Mouse (Mus musculus): ENCODE measurements around the gene Zmynd8. TPM values are rescaled to one million over a fixed set of nuclear protein-coding genes. Genes with fewer than 3 reads are reported as not detected.
A peak's percentile ranks its signal among the peaks of the same experiment; 100 is the strongest.

The Zmynd8 gene
- polyA plus RNA-seq, 1 experiment: 29.0 TPM

DNA sequence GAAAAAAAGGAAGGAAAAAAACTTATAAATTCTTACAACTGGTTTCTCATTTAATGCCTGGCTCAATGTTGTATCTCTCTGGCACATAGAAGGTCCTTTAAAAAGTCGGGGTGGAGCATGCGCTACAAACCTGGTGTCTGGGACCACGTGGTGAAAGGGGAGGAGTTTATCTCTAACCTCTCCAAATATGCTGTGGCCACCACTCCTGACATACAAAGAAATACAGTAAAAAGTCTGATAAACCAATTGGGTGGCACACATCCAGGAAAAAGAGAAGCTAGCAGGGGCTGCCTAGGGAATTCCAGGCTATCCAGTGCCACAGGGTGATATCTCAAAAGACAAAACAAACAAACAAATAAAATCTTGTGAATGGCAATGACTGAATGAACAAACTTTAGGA lies 1.1 kb upstream of the Zmynd8 start:
- TF ChIP-seq POLR2A (IDR thresholded peaks at IDR 0.05; ENCODE audit: low read depth, low read length) (no peak), CTCF (conservative IDR thresholded peaks at IDR 0.05; ENCODE audit: insufficient read depth, insufficient read length, low read depth, low read length) (no peak)
- H3K4me3 ChIP-seq (ENCODE audit: insufficient read depth, low read depth, low read length): no peak overlapping the region
- WGBS: 31% methylated on average over 3 of the region's 3 CpGs
- no peaks in the 10 kb centered on the region for H3K27me3 ChIP-seq (replicated peaks; ENCODE audit: control insufficient read depth, insufficient read depth, low read length)
- H3K4me1 ChIP-seq (ENCODE audit: control insufficient read depth, insufficient read depth, low read length): peaks cover 6% of the 10 kb centered on the region; the same call in 1 of the 2 replicates
- no peak for DNase-seq
- no peaks in the 10 kb centered on the region for H3K36me3 ChIP-seq (ENCODE audit: control insufficient read depth, insufficient read depth, low read length)
- H3K27ac ChIP-seq (ENCODE audit: insufficient read depth, low read depth, low read length): peak overlapping the region; percentile 33; the same call in 1 of the 2 replicates

DNA sequence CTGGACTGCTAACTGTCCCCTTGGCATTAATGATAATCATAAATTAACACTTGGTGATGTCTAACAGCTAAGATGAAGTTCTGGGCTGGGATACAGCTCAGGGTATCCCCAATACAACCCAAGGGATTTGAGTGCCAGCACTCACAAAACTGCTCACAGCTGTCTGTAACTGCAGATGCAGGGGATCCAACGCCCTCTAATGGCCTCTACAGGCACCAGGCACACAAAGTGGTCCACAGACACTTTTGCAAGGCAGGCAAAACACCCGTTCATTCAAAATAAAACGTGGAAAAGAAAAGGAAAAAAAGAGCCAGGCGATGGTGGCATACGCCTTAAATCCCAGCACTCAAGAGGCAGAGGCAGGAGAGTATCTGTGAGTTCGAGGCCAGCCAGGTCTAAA lies 658 bp upstream of the Zmynd8 start:
- H3K27me3 ChIP-seq (replicated peaks; ENCODE audit: control insufficient read depth, insufficient read depth, low read length): no peaks in the 10 kb centered on the region
- H3K36me3 ChIP-seq (ENCODE audit: control insufficient read depth, insufficient read depth, low read length): no peaks in the 10 kb centered on the region
- H3K4me1 ChIP-seq (ENCODE audit: control insufficient read depth, insufficient read depth, low read length): peaks cover 6% of the 10 kb centered on the region; the same call in 1 of the 2 replicates
- DNase-seq: no peak
- 68% methylated on average over 6 of the region's 6 CpGs for WGBS
- no peak overlapping the region for H3K4me3 ChIP-seq (ENCODE audit: insufficient read depth, low read depth, low read length)
- H3K27ac ChIP-seq (ENCODE audit: insufficient read depth, low read depth, low read length): no peak overlapping the region
- TF ChIP-seq POLR2A (IDR thresholded peaks at IDR 0.05; ENCODE audit: low read depth, low read length): no peak
- 0 out of 2 replicates have a peak, but pooled peaks have one; percentile 13 for TF ChIP-seq CTCF (conservative IDR thresholded peaks at IDR 0.05; ENCODE audit: insufficient read depth, insufficient read length, low read depth, low read length)

DNA sequence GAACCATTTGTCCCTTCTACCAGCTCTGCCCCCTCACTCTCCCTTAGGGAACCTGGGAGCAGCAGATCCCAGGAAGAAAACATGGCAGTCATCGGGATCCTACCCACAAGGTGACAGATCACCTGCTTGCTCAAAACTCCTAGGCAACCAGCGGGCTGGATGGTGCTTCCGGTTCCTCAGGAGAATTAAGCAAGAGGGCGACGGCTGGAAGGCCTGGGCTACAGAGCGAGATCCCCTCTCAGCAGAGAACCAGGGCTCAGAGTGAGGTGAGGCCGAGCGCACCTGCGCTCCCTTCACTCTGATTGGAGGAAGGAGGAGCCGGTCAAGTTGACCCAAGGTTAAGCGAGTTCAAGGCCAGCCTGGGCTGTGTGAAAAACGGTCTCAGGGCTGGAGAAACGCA lies 2.6 kb downstream of the Zmynd8 start:
- TF ChIP-seq CTCF (conservative IDR thresholded peaks at IDR 0.05; ENCODE audit: insufficient read depth, insufficient read length, low read depth, low read length): no peak
- TF ChIP-seq POLR2A (IDR thresholded peaks at IDR 0.05; ENCODE audit: low read depth, low read length): no peak
- no peak for DNase-seq
- no peaks in the 10 kb centered on the region for H3K36me3 ChIP-seq (ENCODE audit: control insufficient read depth, insufficient read depth, low read length)
- H3K4me3 ChIP-seq (ENCODE audit: insufficient read depth, low read depth, low read length): no peak overlapping the region
- no peaks in the 10 kb centered on the region for H3K27me3 ChIP-seq (replicated peaks; ENCODE audit: control insufficient read depth, insufficient read depth, low read length)
- H3K27ac ChIP-seq (ENCODE audit: insufficient read depth, low read depth, low read length): no peak overlapping the region
- WGBS: 86% methylated on average over 13 of the region's 13 CpGs
- peaks cover 6% of the 10 kb centered on the region; the same call in 1 of the 2 replicates for H3K4me1 ChIP-seq (ENCODE audit: control insufficient read depth, insufficient read depth, low read length)

DNA sequence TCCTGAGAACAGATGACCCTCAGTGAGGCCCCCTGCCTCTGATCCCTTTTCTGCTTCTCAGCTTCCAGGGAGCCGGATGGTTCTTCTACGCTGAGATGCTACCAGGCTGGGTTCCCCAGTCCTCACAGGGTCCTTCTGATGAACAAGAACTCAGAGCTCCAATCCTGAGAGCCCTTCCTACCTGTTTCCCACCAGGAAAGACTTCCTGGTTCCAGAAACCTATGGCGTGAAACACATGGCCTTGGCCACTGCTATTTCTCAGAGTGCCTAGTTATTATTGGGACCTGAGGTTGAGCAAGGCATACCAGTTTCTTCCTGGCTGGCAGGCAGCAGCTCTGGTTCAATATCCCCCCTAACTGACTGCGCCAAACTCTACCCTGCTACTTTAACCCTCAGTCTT lies 3.1 kb downstream of the Zmynd8 start:
- no peak for DNase-seq
- 92% methylated on average over 4 of the region's 4 CpGs for WGBS

DNA sequence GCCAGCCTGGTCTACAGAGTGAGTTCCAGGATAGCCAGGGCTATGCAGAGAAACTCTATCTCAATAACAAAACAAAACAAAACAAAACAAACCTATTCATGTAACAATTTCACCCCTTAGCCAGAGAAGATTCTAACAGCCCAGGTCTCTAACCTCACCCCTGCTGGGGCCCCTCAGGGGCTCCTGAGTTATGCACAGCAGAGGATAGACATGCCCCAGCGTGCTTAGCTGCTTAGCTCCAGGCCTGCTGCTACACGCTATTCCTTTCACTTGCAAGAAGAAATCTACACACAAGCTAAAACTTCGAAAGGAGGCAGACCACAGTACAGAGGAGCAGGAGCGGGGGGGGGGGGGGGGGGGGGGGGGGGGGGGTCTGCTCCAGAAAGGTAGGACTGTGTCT lies 4.3 kb downstream of the Zmynd8 start:
- H3K36me3 ChIP-seq (ENCODE audit: control insufficient read depth, insufficient read depth, low read length): no peaks in the 10 kb centered on the region
- TF ChIP-seq CTCF (conservative IDR thresholded peaks at IDR 0.05; ENCODE audit: insufficient read depth, insufficient read length, low read depth, low read length) (no peak), POLR2A (IDR thresholded peaks at IDR 0.05; ENCODE audit: low read depth, low read length) (no peak)
- 45% methylated on average over 3 of the region's 4 CpGs for WGBS

More for the DNA sequence above, 3.1 kb downstream of the Zmynd8 start:
- Histone ChIP-seq H3K4me1 (ENCODE audit: control insufficient read depth, insufficient read depth, low read length) (peaks cover 3% of the 10 kb centered on the region; the same call in 1 of the 2 replicates), H3K36me3 (ENCODE audit: control insufficient read depth, insufficient read depth, low read length) (no peaks in the 10 kb centered on the region), H3K4me3 (ENCODE audit: insufficient read depth, low read depth, low read length) (no peak overlapping the region), H3K27ac (ENCODE audit: insufficient read depth, low read depth, low read length) (no peak overlapping the region), H3K27me3 (replicated peaks; ENCODE audit: control insufficient read depth, insufficient read depth, low read length) (no peaks in the 10 kb centered on the region)
- TF ChIP-seq POLR2A (IDR thresholded peaks at IDR 0.05; ENCODE audit: low read depth, low read length): no peak
- no peak for TF ChIP-seq CTCF (conservative IDR thresholded peaks at IDR 0.05; ENCODE audit: insufficient read depth, insufficient read length, low read depth, low read length)

DNA sequence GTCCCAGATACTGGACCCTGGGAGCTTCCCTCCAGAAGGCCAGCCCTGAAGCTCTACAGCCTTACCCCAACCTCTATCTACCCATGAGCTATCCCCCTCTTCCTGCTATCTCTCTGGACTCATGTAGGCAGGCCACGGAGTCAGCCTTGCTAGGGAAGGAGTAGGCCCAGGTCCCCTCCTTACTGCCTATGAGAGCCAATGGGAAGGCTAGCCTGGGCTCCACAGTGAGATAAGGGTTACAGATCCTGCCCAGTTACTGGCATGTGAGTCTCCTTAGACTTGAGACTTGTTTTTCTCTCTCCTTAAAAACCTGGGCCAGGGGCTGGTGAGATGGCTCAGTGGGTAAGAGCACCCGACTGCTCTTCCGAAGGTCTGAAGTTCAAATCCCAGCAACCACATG lies 5.6 kb downstream of the Zmynd8 start:
- no peak for TF ChIP-seq CTCF (conservative IDR thresholded peaks at IDR 0.05; ENCODE audit: insufficient read depth, insufficient read length, low read depth, low read length)
- TF ChIP-seq POLR2A (IDR thresholded peaks at IDR 0.05; ENCODE audit: low read depth, low read length): no peak
- no peak for DNase-seq
- Histone ChIP-seq H3K27ac (ENCODE audit: insufficient read depth, low read depth, low read length) (no peak overlapping the region), H3K36me3 (ENCODE audit: control insufficient read depth, insufficient read depth, low read length) (no peaks in the 10 kb centered on the region), H3K27me3 (replicated peaks; ENCODE audit: control insufficient read depth, insufficient read depth, low read length) (no peaks in the 10 kb centered on the region), H3K4me1 (ENCODE audit: control insufficient read depth, insufficient read depth, low read length) (peaks cover 13% of the 10 kb centered on the region), H3K4me3 (ENCODE audit: insufficient read depth, low read depth, low read length) (no peak overlapping the region)
- WGBS: 94% methylated on average over 3 of the region's 3 CpGs

More for the DNA sequence above, 4.3 kb downstream of the Zmynd8 start:
- DNase-seq: no peak
- Histone ChIP-seq H3K4me1 (ENCODE audit: control insufficient read depth, insufficient read depth, low read length) (peaks cover under 1% of the 10 kb centered on the region; the same call in 1 of the 2 replicates), H3K4me3 (ENCODE audit: insufficient read depth, low read depth, low read length) (no peak overlapping the region), H3K27me3 (replicated peaks; ENCODE audit: control insufficient read depth, insufficient read depth, low read length) (no peaks in the 10 kb centered on the region), H3K27ac (ENCODE audit: insufficient read depth, low read depth, low read length) (no peak overlapping the region)

DNA sequence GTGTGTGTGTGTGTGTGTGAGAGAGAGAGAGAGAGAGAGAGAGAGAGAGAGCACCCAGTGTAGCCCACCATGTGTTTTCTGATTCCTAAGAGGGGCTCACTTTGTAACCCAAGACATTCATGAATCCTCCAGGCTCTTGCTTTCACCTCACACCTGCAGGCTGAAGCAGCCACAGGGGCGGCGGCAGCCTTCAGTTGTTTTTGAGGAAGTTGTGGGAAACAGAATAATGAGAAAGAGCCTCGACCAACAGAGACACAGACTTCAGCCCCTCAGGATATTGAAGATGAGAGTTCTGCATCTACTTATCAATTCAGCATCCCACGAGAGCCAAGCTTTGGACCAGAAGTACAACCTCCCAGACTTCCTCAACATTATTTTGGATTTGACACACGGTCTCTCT lies 6.2 kb downstream of the Zmynd8 start:
- H3K27ac ChIP-seq (ENCODE audit: insufficient read depth, low read depth, low read length): no peak overlapping the region
- H3K27me3 ChIP-seq (replicated peaks; ENCODE audit: control insufficient read depth, insufficient read depth, low read length): no peaks in the 10 kb centered on the region
- WGBS: 84% methylated on average over 5 of the region's 5 CpGs
- peaks cover 17% of the 10 kb centered on the region for H3K4me1 ChIP-seq (ENCODE audit: control insufficient read depth, insufficient read depth, low read length)
- TF ChIP-seq CTCF (conservative IDR thresholded peaks at IDR 0.05; ENCODE audit: insufficient read depth, insufficient read length, low read depth, low read length) (no peak), POLR2A (IDR thresholded peaks at IDR 0.05; ENCODE audit: low read depth, low read length) (no peak)
- no peak overlapping the region for H3K4me3 ChIP-seq (ENCODE audit: insufficient read depth, low read depth, low read length)
- H3K36me3 ChIP-seq (ENCODE audit: control insufficient read depth, insufficient read depth, low read length): no peaks in the 10 kb centered on the region
- no peak for DNase-seq
